Mouse (Mus musculus): ENCODE results near the gene Klhdc2.

Klhdc2 gene

GRCm38 (mm10) chr12:69304051-69304450 lies 7.6 kb downstream of the Klhdc2 start:
- DNase-seq, result no peak

- no peak for DNase-seq
Measured at GRCm38 (mm10) chr12:69306333-69306732, 9.9 kb downstream of the Klhdc2 start.

- no peak for DNase-seq
Measured at GRCm38 (mm10) chr12:69309659-69310058, 13.2 kb downstream of the Klhdc2 start.

GRCm38 (mm10) chr12:69318431-69318830 lies 21.9 kb downstream of the Klhdc2 start:
- no peak for DNase-seq

- DNase-seq, result no peak
Measured at GRCm38 (mm10) chr12:69331187-69331586, 34.7 kb downstream of the Klhdc2 start.

GRCm38 (mm10) chr12:69332147-69332546 lies 35.7 kb downstream of the Klhdc2 start:
- no peak for DNase-seq

- DNase-seq, result no peak
Measured at GRCm38 (mm10) chr12:69333547-69333946, 37.1 kb downstream of the Klhdc2 start.

GRCm38 (mm10) chr12:69349928-69350327 lies 53.4 kb downstream of the Klhdc2 start:
- no peak for DNase-seq

- no peak for DNase-seq
Measured at GRCm38 (mm10) chr12:69351685-69352084, 55.2 kb downstream of the Klhdc2 start.

- DNase-seq, result peak; percentile 85
Measured at GRCm38 (mm10) chr12:69356546-69357299, 60.2 kb downstream of the Klhdc2 start, which contains the start of gene Nemf. TSS of gene Nemf (minus strand) at chr12:69357165.

- DNase-seq, result no peak
Measured at GRCm38 (mm10) chr12:69357300-69357646, 60.8 kb downstream of the Klhdc2 start.

All from kidney, adult 11 months (tissue).